Mouse (Mus musculus): ENCODE measurements around the gene Cntnap2. TPM values are rescaled to one million over a fixed set of nuclear protein-coding genes. Genes with fewer than 3 reads are reported as not detected.
A peak's percentile ranks its signal among the peaks of the same experiment; 100 is the strongest.
"Not testable (repeated sequence)": the region's sequence is repeated elsewhere in the genome, so short reads cannot be mapped to it uniquely, and the experiment has no call there.

The Cntnap2 gene
- polyA plus RNA-seq, 1 experiment from 2014 or later, result 27.2 TPM

DNA sequence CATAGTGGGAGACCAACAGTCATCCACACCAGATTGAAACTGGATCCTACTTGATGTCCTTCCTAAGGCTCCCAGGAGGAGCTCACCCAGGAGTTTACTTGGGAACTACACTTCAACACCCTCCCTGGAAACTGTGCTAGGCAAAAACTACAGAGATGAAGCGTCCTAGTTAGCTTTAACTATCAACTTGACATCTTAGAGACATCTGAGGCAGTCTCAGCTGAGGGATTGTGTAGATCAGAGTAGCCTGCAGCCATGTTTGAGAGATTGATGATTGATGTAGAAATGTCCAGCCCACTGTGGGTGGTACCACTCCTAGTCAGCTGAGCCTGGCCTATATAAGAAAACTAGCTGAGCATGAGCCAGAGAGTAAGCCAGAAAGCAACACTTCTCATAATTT, 2123.6 kb downstream of the Cntnap2 start:
- Histone ChIP-seq H3K27me3 (replicated peaks) (no peaks in the 10 kb centered on the region), H3K36me3 (no peaks in the 10 kb centered on the region), H3K4me2 (replicated peaks) (no peak overlapping the region), H3K9me3 (no peaks in the 10 kb centered on the region), H3K27ac (no peak overlapping the region), H3K4me3 (no peak overlapping the region), H3K4me1 (no peaks in the 10 kb centered on the region), H3K9ac (no peak overlapping the region)
- no peak for ATAC-seq (ENCODE audit: low FRiP score, low read depth)
- 68% methylated on average over 1 of the region's 1 CpGs for WGBS

DNA sequence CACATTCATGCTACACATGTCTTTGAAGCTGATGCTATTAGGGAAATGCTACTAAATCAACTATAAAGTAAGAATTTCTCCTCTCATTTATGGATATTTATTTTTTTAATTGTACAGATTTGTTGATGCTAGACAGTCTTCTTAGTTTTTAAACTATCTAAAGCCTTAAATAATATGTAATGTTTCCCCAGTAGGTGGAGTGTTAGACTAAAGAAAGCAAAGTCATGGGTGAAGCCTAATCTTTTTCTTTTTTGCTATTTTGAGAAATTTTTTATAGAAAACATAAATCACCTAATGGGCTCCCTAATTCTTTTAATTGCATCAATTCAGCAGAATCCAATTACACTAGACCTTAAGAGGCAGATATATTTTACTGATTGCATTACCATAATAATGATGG, 2124.7 kb downstream of the Cntnap2 start:
- not testable (repeated sequence) for ATAC-seq (ENCODE audit: low FRiP score, low read depth); H3K9ac ChIP-seq; H3K4me3 ChIP-seq; H3K9me3 ChIP-seq; H3K36me3 ChIP-seq; H3K4me1 ChIP-seq; H3K27me3 ChIP-seq (replicated peaks); H3K4me2 ChIP-seq (replicated peaks); H3K27ac ChIP-seq

DNA sequence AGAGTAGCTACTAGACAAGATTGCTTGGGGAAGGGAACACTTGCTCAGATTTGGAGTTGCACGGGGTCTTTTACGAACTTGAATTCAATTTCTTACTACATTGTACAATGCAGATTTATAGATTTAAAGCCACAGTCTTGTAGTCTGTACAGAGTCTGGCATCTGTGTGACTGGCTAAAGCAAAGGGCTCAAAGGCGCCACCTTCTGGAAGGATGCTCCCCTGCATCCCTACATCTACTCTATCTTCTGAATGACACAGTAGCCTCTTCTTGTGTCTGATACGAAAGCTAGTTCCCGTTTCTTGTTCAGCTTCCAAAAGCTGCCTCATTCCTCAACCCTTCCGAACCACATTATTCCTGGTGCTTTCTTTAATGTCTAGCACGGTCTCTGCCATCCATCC, 2129.0 kb downstream of the Cntnap2 start:
- 63% methylated on average over 7 of the region's 7 CpGs for WGBS
- H3K36me3 ChIP-seq, result no peaks in the 10 kb centered on the region
- ATAC-seq (ENCODE audit: low FRiP score, low read depth), result no peak
- H3K4me3 ChIP-seq, result no peak overlapping the region
- H3K4me1 ChIP-seq, result no peaks in the 10 kb centered on the region
- no peak overlapping the region for H3K9ac ChIP-seq
- no peaks in the 10 kb centered on the region for H3K27me3 ChIP-seq (replicated peaks)
- H3K4me2 ChIP-seq (replicated peaks), result no peak overlapping the region
- H3K27ac ChIP-seq, result no peak overlapping the region
- no peaks in the 10 kb centered on the region for H3K9me3 ChIP-seq

DNA sequence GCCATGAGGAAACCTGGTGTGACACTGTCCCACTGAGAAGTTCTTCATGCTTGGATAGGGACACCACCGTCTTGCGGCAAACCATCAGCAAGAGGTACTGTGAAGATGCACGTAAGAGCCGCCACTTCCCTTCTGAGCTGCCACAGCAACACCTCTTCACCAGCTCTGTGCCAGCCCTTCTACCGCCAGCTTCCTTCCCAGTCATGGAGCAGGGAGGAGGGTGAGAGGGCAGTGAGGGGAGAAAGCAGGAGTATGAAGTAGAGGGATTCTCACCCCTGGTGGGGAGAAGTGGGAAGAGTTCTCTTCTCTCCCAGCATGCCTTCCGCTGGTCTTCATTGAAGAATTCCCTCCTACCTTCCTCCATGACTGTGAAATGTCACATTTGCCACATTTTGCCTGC, 2129.4 kb downstream of the Cntnap2 start:
- 88% methylated on average over 6 of the region's 6 CpGs for WGBS
- H3K9me3 ChIP-seq; H3K9ac ChIP-seq; H3K27ac ChIP-seq; H3K4me3 ChIP-seq; H3K36me3 ChIP-seq; H3K4me1 ChIP-seq; H3K27me3 ChIP-seq (replicated peaks); ATAC-seq (ENCODE audit: low FRiP score, low read depth); H3K4me2 ChIP-seq (replicated peaks): not testable (repeated sequence)

DNA sequence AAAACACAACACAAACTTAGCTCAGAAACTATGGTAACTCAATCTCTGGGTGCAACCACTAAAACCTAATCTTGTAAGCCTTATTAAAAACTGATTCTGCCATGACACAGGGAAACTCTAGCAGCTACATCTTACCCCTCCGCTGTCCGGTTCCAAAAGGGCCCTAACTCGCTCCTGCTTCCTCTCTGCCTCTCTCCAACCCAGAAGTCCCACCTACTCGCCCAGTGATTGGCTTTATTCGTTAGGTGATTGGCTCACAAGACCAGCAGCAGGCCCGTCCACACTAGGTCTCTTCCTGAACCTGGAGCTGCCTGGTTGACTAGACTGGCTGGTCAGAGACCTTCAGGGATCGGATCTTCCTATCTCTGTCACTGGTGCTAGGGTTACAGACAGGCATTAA, 2131.1 kb downstream of the Cntnap2 start:
- Histone ChIP-seq H3K27ac (no peak overlapping the region), H3K9me3 (no peaks in the 10 kb centered on the region), H3K4me2 (replicated peaks) (no peak overlapping the region), H3K4me3 (no peak overlapping the region), H3K27me3 (replicated peaks) (no peaks in the 10 kb centered on the region), H3K36me3 (no peaks in the 10 kb centered on the region), H3K9ac (no peak overlapping the region), H3K4me1 (no peaks in the 10 kb centered on the region)
- 81% methylated on average over 7 of the region's 7 CpGs for WGBS
- no peak for ATAC-seq (ENCODE audit: low FRiP score, low read depth)

DNA sequence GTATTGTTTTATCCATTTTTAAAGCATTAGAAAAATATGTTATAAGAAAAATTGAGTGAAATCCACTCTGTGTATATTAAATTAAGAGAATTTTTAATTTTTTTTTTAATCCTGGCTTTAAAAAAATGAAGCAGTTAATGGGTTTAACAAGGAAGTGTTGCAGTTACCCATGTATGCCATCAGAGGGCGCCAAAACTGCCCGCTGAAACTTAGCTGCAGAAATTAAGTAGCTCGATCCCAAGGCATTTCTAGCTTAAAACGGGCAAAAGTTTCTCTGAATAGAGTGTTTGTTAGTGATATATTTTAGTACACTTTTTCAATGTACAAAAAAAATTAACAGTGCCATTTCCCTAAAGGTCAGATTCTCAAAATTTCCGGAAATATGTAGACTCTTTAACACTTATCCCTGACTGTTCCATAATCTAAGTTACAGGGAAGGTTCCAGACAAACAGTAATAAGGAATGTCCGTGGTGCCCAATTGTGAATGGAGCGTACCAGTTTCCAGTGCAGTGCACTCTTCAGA, 2132.2 kb downstream of the Cntnap2 start:
- H3K27ac ChIP-seq, result no peak overlapping the region
- no peaks in the 10 kb centered on the region for H3K9me3 ChIP-seq
- WGBS, result 25% methylated on average over 7 of the region's 7 CpGs
- H3K9ac ChIP-seq, result no peak overlapping the region
- peak overlapping the region; percentile 20; the same call in 1 of the 2 replicates for H3K4me2 ChIP-seq (replicated peaks)
- no peaks in the 10 kb centered on the region for H3K36me3 ChIP-seq
- no peak overlapping the region for H3K4me3 ChIP-seq
- H3K4me1 ChIP-seq, result no peaks in the 10 kb centered on the region
- no peak for ATAC-seq (ENCODE audit: low FRiP score, low read depth)
- H3K27me3 ChIP-seq (replicated peaks), result no peaks in the 10 kb centered on the region

DNA sequence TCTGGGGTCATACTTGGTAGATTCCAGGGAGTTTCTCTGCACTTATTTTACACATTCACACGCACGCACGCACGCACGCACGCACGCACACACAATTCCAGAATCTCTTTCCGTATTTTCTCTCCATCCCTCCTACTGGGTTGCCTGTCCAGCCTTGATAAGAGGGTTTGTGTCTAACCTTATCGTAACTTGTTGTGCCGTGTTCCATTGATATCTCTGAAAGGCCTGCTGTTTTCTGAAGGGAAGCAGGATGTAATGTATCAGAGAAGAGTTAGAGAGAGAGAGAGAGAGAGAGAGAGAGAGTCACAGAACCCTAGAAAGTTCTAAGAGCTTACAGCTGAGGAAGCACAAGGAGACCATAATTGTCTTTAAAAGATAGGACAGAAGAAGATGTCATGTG, 2132.8 kb downstream of the Cntnap2 start:
- ATAC-seq (ENCODE audit: low FRiP score, low read depth), result no peak

DNA sequence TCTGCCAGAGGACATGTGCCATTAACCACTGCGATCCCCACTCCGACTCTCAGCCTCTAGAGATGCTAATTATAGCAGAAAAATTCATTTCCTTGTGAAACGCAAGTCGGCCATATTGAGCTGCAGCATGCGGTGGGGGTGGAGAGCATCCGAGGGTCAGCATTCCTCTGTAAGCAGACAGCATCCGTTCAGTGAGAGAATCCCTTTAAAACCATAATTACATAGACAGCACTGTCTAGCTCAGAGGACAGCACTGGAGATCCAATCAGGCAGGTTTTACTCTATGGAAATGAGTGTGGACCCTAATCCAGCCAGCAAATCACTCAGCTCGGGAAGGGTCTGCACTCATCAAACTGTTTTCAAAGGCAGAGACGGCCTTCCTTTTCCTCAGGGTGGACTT, 2133.3 kb downstream of the Cntnap2 start:
- no peaks in the 10 kb centered on the region for H3K36me3 ChIP-seq
- H3K27ac ChIP-seq, result no peak overlapping the region
- no peaks in the 10 kb centered on the region for H3K4me1 ChIP-seq
- no peak for ATAC-seq (ENCODE audit: low FRiP score, low read depth)
- no peaks in the 10 kb centered on the region for H3K27me3 ChIP-seq (replicated peaks)
- H3K4me2 ChIP-seq (replicated peaks), result no peak overlapping the region
- H3K9me3 ChIP-seq, result no peaks in the 10 kb centered on the region
- H3K9ac ChIP-seq, result no peak overlapping the region
- whole genome bisulfite sequencing, result 81% methylated on average over 9 of the region's 9 CpGs
- H3K4me3 ChIP-seq, result no peak overlapping the region

More for the DNA sequence above, 2132.8 kb downstream of the Cntnap2 start:
- 90% methylated on average over 10 of the region's 10 CpGs for WGBS
- Histone ChIP-seq H3K27ac (no peak overlapping the region), H3K4me3 (no peak overlapping the region), H3K27me3 (replicated peaks) (no peaks in the 10 kb centered on the region), H3K4me1 (no peaks in the 10 kb centered on the region), H3K4me2 (replicated peaks) (0 out of 2 replicates have a peak overlapping the region, but pooled peaks have one; percentile 20), H3K9me3 (no peaks in the 10 kb centered on the region), H3K9ac (no peak overlapping the region), H3K36me3 (no peaks in the 10 kb centered on the region)

DNA sequence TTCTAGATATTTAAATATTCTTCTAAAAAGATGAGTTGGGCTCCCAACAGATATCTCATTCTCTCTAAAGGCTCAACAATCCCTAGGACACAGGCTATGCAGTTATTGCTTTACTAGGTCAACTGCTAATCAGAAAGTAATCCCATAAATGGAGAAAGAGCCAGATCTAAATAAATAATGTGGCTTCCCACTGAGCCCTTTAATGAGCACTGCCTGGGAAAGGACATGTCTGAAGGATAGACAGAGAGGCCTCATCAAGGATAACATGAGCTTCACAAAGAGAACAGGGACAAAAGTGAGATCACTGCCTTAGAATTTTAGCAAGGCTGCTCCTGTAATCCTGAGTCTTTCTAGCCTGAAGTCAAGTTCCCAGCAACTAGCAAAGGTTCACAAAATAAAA, 2138.4 kb downstream of the Cntnap2 start:
- Histone ChIP-seq H3K36me3 (no peaks in the 10 kb centered on the region), H3K27me3 (replicated peaks) (no peaks in the 10 kb centered on the region), H3K9me3 (peaks cover 2% of the 10 kb centered on the region; the same call in 1 of the 2 replicates), H3K27ac (no peak overlapping the region), H3K4me3 (no peak overlapping the region), H3K9ac (no peak overlapping the region), H3K4me2 (replicated peaks) (no peak overlapping the region), H3K4me1 (no peaks in the 10 kb centered on the region)
- ATAC-seq (ENCODE audit: low FRiP score, low read depth), result no peak

DNA sequence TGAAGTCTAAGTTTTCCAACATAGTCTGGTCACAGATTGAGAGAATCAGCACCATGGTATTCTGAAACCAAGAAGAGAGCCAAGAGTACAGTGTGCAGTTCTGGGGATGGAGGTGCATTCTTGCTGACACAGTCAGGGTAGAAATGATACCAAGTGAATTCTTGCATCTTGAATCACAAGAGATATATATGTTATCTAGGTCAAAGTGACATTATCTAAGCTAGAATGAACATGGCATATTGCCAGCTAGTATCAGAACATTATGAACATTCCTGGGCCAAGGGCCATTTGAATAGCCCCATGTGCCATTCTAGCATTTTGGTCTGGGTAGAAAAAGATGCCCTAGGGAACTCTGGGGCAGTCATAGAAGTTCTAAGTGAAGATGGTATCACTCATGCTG, 2141.5 kb downstream of the Cntnap2 start:
- H3K27me3 ChIP-seq (replicated peaks), result no peaks in the 10 kb centered on the region
- ATAC-seq (ENCODE audit: low FRiP score, low read depth), result no peak
- no peaks in the 10 kb centered on the region for H3K4me1 ChIP-seq
- no peak overlapping the region for H3K4me2 ChIP-seq (replicated peaks)
- no peak overlapping the region for H3K4me3 ChIP-seq
- H3K36me3 ChIP-seq, result no peaks in the 10 kb centered on the region
- H3K9me3 ChIP-seq, result peaks cover 2% of the 10 kb centered on the region; the same call in 1 of the 2 replicates
- no peak overlapping the region for H3K27ac ChIP-seq
- no peak overlapping the region for H3K9ac ChIP-seq

DNA sequence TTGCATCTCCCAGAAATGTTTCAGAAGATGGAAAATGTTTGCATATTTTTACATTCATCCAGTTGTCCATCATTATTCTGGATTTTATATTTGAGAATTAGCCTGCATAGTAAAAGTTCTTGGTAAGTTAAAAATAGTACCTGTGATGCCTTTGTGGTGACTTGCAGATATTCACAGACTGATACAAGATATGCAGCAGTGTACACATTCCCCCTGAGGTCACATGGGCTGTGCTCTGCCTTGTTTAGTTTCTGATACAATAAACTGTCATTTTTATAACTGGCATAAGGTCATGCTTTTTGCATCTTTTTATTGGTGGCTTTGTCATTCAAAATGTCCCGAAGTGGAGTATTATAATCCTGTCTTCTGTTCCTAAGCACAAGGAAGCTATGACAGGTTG, 2148.9 kb downstream of the Cntnap2 start:
- Histone ChIP-seq H3K9ac (no peak overlapping the region), H3K4me2 (replicated peaks) (no peak overlapping the region), H3K4me3 (no peak overlapping the region), H3K4me1 (no peaks in the 10 kb centered on the region), H3K27ac (no peak overlapping the region), H3K9me3 (no peaks in the 10 kb centered on the region), H3K27me3 (replicated peaks) (no peaks in the 10 kb centered on the region), H3K36me3 (no peaks in the 10 kb centered on the region)
- 80% methylated on average over 1 of the region's 1 CpGs for WGBS
- no peak for ATAC-seq (ENCODE audit: low FRiP score, low read depth)

DNA sequence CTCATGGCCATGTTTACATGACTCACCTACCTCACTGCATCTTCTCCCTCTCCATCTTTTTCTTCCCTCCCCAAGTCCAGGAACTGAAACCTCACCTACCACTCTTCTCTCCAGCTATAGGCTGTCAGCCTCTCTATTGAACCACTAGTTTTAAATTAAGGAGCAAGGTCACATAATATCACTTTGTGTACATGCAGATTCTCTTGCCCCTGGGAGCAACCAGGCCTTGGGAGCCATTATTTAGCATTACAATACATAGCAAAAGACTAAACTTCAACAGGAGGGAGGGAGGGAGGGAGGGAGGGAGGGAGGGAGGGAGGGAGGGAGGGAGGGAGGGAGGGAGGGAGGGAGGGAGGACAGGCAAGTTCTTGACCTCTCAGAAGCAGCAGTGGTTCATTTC, 2155.6 kb downstream of the Cntnap2 start:
- no peaks in the 10 kb centered on the region for H3K4me1 ChIP-seq
- ATAC-seq (ENCODE audit: low FRiP score, low read depth), result no peak

DNA sequence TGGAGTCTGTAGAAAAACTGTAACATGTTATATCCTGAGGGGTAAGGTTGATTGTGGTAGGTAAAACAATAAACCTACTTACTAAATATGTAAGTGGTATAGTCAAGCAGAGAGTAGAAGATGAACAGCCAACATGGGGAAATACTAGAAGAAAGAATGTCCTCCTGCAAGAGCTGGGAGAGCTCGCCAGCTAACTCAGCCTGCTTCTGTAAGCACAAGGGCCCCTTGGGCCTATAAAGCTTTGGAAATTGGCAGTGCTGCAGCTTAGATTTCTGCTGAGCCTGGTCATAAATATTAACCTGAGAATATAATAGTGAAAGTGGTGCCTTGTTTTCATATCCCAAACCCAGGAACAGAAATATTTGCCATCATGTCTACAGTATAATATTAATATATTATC, 2164.4 kb downstream of the Cntnap2 start:
- not testable (repeated sequence) for H3K4me1 ChIP-seq; H3K4me3 ChIP-seq; H3K36me3 ChIP-seq; H3K27ac ChIP-seq; H3K4me2 ChIP-seq (replicated peaks); ATAC-seq (ENCODE audit: low FRiP score, low read depth); H3K27me3 ChIP-seq (replicated peaks); H3K9me3 ChIP-seq; H3K9ac ChIP-seq
- WGBS, result 33% methylated on average over 1 of the region's 1 CpGs

More for the DNA sequence above, 2155.6 kb downstream of the Cntnap2 start:
- Histone ChIP-seq H3K9ac (no peak overlapping the region), H3K27ac (no peak overlapping the region), H3K9me3 (no peaks in the 10 kb centered on the region), H3K4me2 (replicated peaks) (no peak overlapping the region), H3K27me3 (replicated peaks) (no peaks in the 10 kb centered on the region), H3K4me3 (no peak overlapping the region), H3K36me3 (no peaks in the 10 kb centered on the region)
